Mouse (Mus musculus) embryonic facial prominence, embryonic 14.5 days (tissue): ENCODE results near the gene Apeh. TPM values are rescaled to one million over a fixed set of nuclear protein-coding genes. Genes with fewer than 3 reads are reported as not detected.

ENCODE experiments used
- ATAC-seq: fragments of 200-750 bp; cut with Nextera tagmentation; 2 replicates; pipeline ENCODE4 v1.8.0; 2017; ENCODE audit warnings: low read depth, moderate number of reproducible peaks, moderate TSS enrichment
- DNase-seq: peaks from one replicate; pipeline ENCODE4 v3.0.0-alpha.2; 2015; ENCODE audit warnings: low spot score
- H3K27ac ChIP-seq: fragments of 300-500 bp; sonication (generic); replicated peaks from 2 replicates; pipeline ENCODE4 v1.5.1; 2014; ENCODE audit warnings: low read depth, mild to moderate bottlenecking, low read length, moderate library complexity
- H3K27me3 ChIP-seq: fragments of 300-500 bp; sonication (generic); replicated peaks from 2 replicates; pipeline ENCODE4 v1.6.1; 2014; ENCODE audit warnings: low read length; ENCODE audit not compliant: control insufficient read depth, insufficient read depth
- H3K36me3 ChIP-seq: fragments of 300-500 bp; sonication (generic); 2 replicates; pipeline ENCODE4 v1.6.1; 2014; ENCODE audit warnings: low read length, mixed read lengths; ENCODE audit not compliant: control insufficient read depth, insufficient read depth
- H3K4me1 ChIP-seq: fragments of 300-500 bp; sonication (generic); 2 replicates; pipeline ENCODE4 v1.6.1; 2014; ENCODE audit warnings: antibody characterized with exemption, low read length; ENCODE audit not compliant: control insufficient read depth, insufficient read depth
- H3K4me2 ChIP-seq: fragments of 300-500 bp; sonication (generic); 2 replicates; pipeline ENCODE4 v1.6.1; 2014; ENCODE audit warnings: low read depth, mild to moderate bottlenecking, low read length, moderate library complexity, mixed read lengths
- H3K4me3 ChIP-seq: fragments of 300-500 bp; sonication (generic); 2 replicates; pipeline ENCODE4 v1.5.1; 2014; ENCODE audit warnings: low read depth, mild to moderate bottlenecking, low read length
- H3K9ac ChIP-seq: fragments of 300-500 bp; sonication (generic); 2 replicates; pipeline ENCODE4 v1.6.1; 2014; ENCODE audit warnings: low read depth, mild to moderate bottlenecking, low read length, moderate library complexity, mixed read lengths
- H3K9me3 ChIP-seq: fragments of 300-500 bp; sonication (generic); 2 replicates; pipeline ENCODE4 v1.6.1; 2016; ENCODE audit warnings: low read length; ENCODE audit not compliant: control insufficient read depth
- WGBS: fragments of 180-500 bp; shearing (Covaris S2); extraction: QIAGEN DNeasy Blood & Tissue Kit; methylation state at CpG from one replicate; pipeline ENCODE4 v1.1.7; 2014; 5-methylcytosine and 5-hydroxymethylcytosine counted together
- polyA plus RNA-seq: library from polyadenylated mRNA; unstranded; fragments of >200 nt; fragmentation: Nextera tagmentation; extraction: Ambion mirVana; gene quantifications from 2 replicates; pipeline ENCODE4 v1.2.1, GENCODE M21; 2014

The Apeh gene
- polyA plus RNA-seq, 1 experiment from 2014 or later: 39.9 TPM

- Histone ChIP-seq H3K9me3 (no peaks in the 10 kb centered on the region), H3K27me3 (peaks cover 30% of the 10 kb centered on the region), H3K4me3 (peak overlapping the region; percentile 20), H3K36me3 (peaks cover 30% of the 10 kb centered on the region), H3K4me2 (peak overlapping the region; percentile 41), H3K4me1 (peaks cover 5% of the 10 kb centered on the region), H3K9ac (no peak overlapping the region), H3K27ac (no peak overlapping the region)
- WGBS: 4% methylated on average over 19 of the region's 19 CpGs
- DNase-seq (no peak), ATAC-seq (no peak)
Measured at GRCm38 (mm10) chr9:108082549-108082948, 11.9 kb downstream of the Apeh start.

- DNase-seq (peak; percentile 35), ATAC-seq (no peak)
- Histone ChIP-seq H3K36me3 (peaks cover 11% of the 10 kb centered on the region), H3K9me3 (no peaks in the 10 kb centered on the region), H3K9ac (peak within 1 kb of the TSS; percentile 95), H3K27me3 (peaks cover 30% of the 10 kb centered on the region), H3K4me1 (peaks cover 5% of the 10 kb centered on the region), H3K4me2 (peak within 1 kb of the TSS; percentile 67), H3K4me3 (peak within 1 kb of the TSS; percentile 86), H3K27ac (no peak within 1 kb of the TSS)
- 67% methylated on average over 5 of the region's 5 CpGs for WGBS
Measured at GRCm38 (mm10) chr9:108080168-108080567, 14.2 kb downstream of the Apeh start, which contains the start of gene Mst1. Gene Mst1, plus strand, starts transcription at chr9:108080436.

GRCm38 (mm10) chr9:108073141-108073930 is 21.1 kb downstream of the Apeh start:
- H3K27me3 ChIP-seq: no peaks in the 10 kb centered on the region
- H3K4me3 ChIP-seq: no peak overlapping the region
- peaks cover 2% of the 10 kb centered on the region for H3K4me1 ChIP-seq
- no peak overlapping the region for H3K9ac ChIP-seq
- no peaks in the 10 kb centered on the region for H3K9me3 ChIP-seq
- ATAC-seq (no peak), DNase-seq (no peak)
- H3K27ac ChIP-seq: no peak overlapping the region
- peaks cover 26% of the 10 kb centered on the region; the same call in 1 of the 2 replicates for H3K36me3 ChIP-seq
- 60% methylated on average over 7 of the region's 7 CpGs for WGBS
- H3K4me2 ChIP-seq: no peak overlapping the region

- no peak for ATAC-seq
- no peak overlapping the region for H3K4me2 ChIP-seq
Measured at GRCm38 (mm10) chr9:108072481-108072924, 21.9 kb downstream of the Apeh start.

GRCm38 (mm10) chr9:108071801-108072200 is 22.6 kb downstream of the Apeh start:
- H3K4me1 ChIP-seq: no peaks in the 10 kb centered on the region
- no peak overlapping the region for H3K9ac ChIP-seq
- H3K36me3 ChIP-seq: peaks cover 26% of the 10 kb centered on the region; the same call in 1 of the 2 replicates
- ATAC-seq: no peak
- WGBS: 88% methylated on average over 4 of the region's 4 CpGs
- no peaks in the 10 kb centered on the region for H3K9me3 ChIP-seq
- H3K4me2 ChIP-seq: no peak overlapping the region
- no peaks in the 10 kb centered on the region for H3K27me3 ChIP-seq
- no peak overlapping the region for H3K4me3 ChIP-seq
- no peak overlapping the region for H3K27ac ChIP-seq
- no peak for DNase-seq

More at GRCm38 (mm10) chr9:108072481-108072924, 21.9 kb downstream of the Apeh start:
- 65% methylated on average over 9 of the region's 9 CpGs for WGBS
- Histone ChIP-seq H3K4me1 (no peaks in the 10 kb centered on the region), H3K27ac (no peak overlapping the region), H3K9me3 (no peaks in the 10 kb centered on the region), H3K9ac (no peak overlapping the region), H3K27me3 (no peaks in the 10 kb centered on the region), H3K4me3 (no peak overlapping the region), H3K36me3 (peaks cover 26% of the 10 kb centered on the region; the same call in 1 of the 2 replicates)
- DNase-seq: no peak

- Histone ChIP-seq H3K4me3 (no peak overlapping the region), H3K27ac (no peak overlapping the region), H3K9ac (no peak overlapping the region), H3K9me3 (no peaks in the 10 kb centered on the region), H3K4me1 (no peaks in the 10 kb centered on the region), H3K4me2 (no peak overlapping the region), H3K36me3 (peaks cover 31% of the 10 kb centered on the region), H3K27me3 (no peaks in the 10 kb centered on the region)
- no peak for DNase-seq
- 91% methylated on average over 7 of the region's 7 CpGs for WGBS
- ATAC-seq: no peak
Measured at GRCm38 (mm10) chr9:108069529-108069928, 24.9 kb downstream of the Apeh start.

GRCm38 (mm10) chr9:108069007-108069406 is 25.4 kb downstream of the Apeh start:
- H3K27ac ChIP-seq: no peak overlapping the region
- peaks cover 36% of the 10 kb centered on the region for H3K36me3 ChIP-seq
- ATAC-seq (no peak), DNase-seq (no peak)
- no peaks in the 10 kb centered on the region for H3K4me1 ChIP-seq
- no peaks in the 10 kb centered on the region for H3K9me3 ChIP-seq
- H3K27me3 ChIP-seq: no peaks in the 10 kb centered on the region
- H3K4me3 ChIP-seq: no peak overlapping the region
- H3K9ac ChIP-seq: no peak overlapping the region
- WGBS: 89% methylated on average over 9 of the region's 9 CpGs
- H3K4me2 ChIP-seq: no peak overlapping the region

- ATAC-seq: peak; percentile 24; the same call in 1 of the 2 replicates
- no peak overlapping the region for H3K9ac ChIP-seq
- H3K4me2 ChIP-seq: no peak overlapping the region
- H3K4me1 ChIP-seq: no peaks in the 10 kb centered on the region
- peak; percentile 82 for DNase-seq
- WGBS: 17% methylated on average over 8 of the region's 8 CpGs
- no peaks in the 10 kb centered on the region for H3K27me3 ChIP-seq
- no peak overlapping the region for H3K27ac ChIP-seq
- no peak overlapping the region for H3K4me3 ChIP-seq
- no peaks in the 10 kb centered on the region for H3K9me3 ChIP-seq
- peaks cover 40% of the 10 kb centered on the region for H3K36me3 ChIP-seq
Measured at GRCm38 (mm10) chr9:108067900-108068299, 26.5 kb downstream of the Apeh start.

- WGBS: 84% methylated on average over 7 of the region's 7 CpGs
- Histone ChIP-seq H3K4me3 (no peak overlapping the region), H3K4me1 (no peaks in the 10 kb centered on the region), H3K27me3 (no peaks in the 10 kb centered on the region), H3K36me3 (peaks cover 47% of the 10 kb centered on the region), H3K9ac (no peak overlapping the region), H3K27ac (no peak overlapping the region), H3K9me3 (no peaks in the 10 kb centered on the region), H3K4me2 (no peak overlapping the region)
- DNase-seq (no peak), ATAC-seq (no peak)
Measured at GRCm38 (mm10) chr9:108067199-108067598, 27.2 kb downstream of the Apeh start.
